Mouse (Mus musculus) limb, embryonic 11.5 days (tissue): ENCODE measurements around the gene Mgarp. TPM values are rescaled to one million over a fixed set of nuclear protein-coding genes. Genes with fewer than 3 reads are reported as not detected.

Experiments used
- polyA plus RNA-seq: library from polyadenylated mRNA; unstranded; fragments of >200 nt; fragmentation: Nextera tagmentation; extraction: Ambion mirVana; gene quantifications from 2 replicates; pipeline ENCODE4 v1.2.1, GENCODE M21; 2014

The Mgarp gene
- polyA plus RNA-seq, 1 experiment from 2014 or later: 5.0 TPM

Other genes with a start within 250 kb of the Mgarp start
- gene Noct, start 172.3 kb downstream of the Mgarp start, polyA plus RNA-seq: 14.0 and 14.1 TPM in 2 replicates
- 47.9 and 54.0 TPM in 2 replicates for gene Elf2, start 56.1 kb downstream of the Mgarp start, polyA plus RNA-seq
- 663 and 706 TPM in 2 replicates for gene Ndufc1, start 12.2 kb upstream of the Mgarp start, polyA plus RNA-seq
- 52.0 and 54.4 TPM in 2 replicates for gene Naa15, start 18.4 kb upstream of the Mgarp start, polyA plus RNA-seq
- 15.0 and 16.9 TPM in 2 replicates for gene Rab33b, start 87.2 kb upstream of the Mgarp start, polyA plus RNA-seq
- gene Setd7, start 164.1 kb upstream of the Mgarp start, polyA plus RNA-seq: 4.7 and 4.9 TPM in 2 replicates